20 mouse cellular contexts compared by ENCODE assay signal in the genomic region with DNA sequence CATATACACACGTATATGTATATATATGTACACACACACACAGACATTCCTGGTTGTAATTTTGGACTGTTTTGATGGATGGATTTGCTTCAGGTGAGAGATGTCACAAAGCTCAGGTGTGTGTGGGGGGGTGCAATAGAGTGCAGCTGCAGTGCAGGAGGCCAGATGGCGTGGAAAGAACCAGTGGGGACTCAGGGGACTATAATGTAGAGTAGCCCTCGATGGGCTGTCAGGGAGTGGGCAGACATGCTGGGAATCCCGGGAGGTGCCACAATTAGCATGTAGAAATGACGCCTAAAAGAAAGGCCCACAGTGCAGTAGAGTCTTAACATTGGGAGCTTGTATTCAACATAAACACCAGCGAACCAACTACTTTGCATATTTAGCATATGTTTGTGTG.
"Had no signal": no experiment of that assay in that cellular context is flagged by ENCODE, and none has a peak within 500 bp of the region (broad histone marks: within the 10 kb centered on the region; RNA-seq: fewer than 3 reads in every experiment).

No protein-coding gene starts in this region.

- H3K27ac ChIP-seq: limb, embryonic 12.5 days; limb, embryonic 15.5 days; liver, embryonic 14.5 days; macrophage; stomach, postnatal 0 days had no signal

- ATAC-seq: liver, postnatal 0 days; lung, postnatal 0 days had no signal

- H3K27me3 ChIP-seq: limb, embryonic 15.5 days had no signal

- H3K36me3 ChIP-seq: limb, embryonic 12.5 days; limb, embryonic 15.5 days had no signal

- H3K9ac ChIP-seq: limb, embryonic 12.5 days; limb, embryonic 15.5 days; liver, embryonic 14.5 days; liver, postnatal 0 days; lung, embryonic 14.5 days had no signal

- H3K4me1 ChIP-seq: limb, embryonic 15.5 days had no signal

- H3K4me3 ChIP-seq: limb, embryonic 12.5 days; limb, embryonic 15.5 days had no signal

- H3K4me2 ChIP-seq: limb, embryonic 12.5 days; limb, embryonic 15.5 days; liver, embryonic 11.5 days; lung, embryonic 14.5 days had no signal

- DNase-seq: kidney, adult 18-20 months; kidney, adult 9 months; kidney, postnatal 14 days; kidney, postnatal 4 days; left cerebral cortex, postnatal 4 days; liver, postnatal 0 days; lung, embryonic 14.5 days; right cerebral cortex, adult 18-20 months; right cerebral cortex, postnatal 14 days; right cerebral cortex, postnatal 4 days; thymus, adult 2 months; thymus, postnatal 14 days; thymus, postnatal 4 days had no signal

- H3K9me3 ChIP-seq: limb, embryonic 12.5 days; limb, embryonic 15.5 days had no signal
